Comparison of ENCODE assay signal across 14 mouse cellular contexts in genomic region chr2:26580751-26581150, GRCm38 (mm10). TPM values are rescaled to one million over a fixed set of nuclear protein-coding genes. Genes with fewer than 3 reads are reported as not detected.
A peak's percentile ranks its signal among the peaks of the same experiment; 100 is the strongest.
DNase-seq lines count a peak whose midpoint lies in the region; ATAC-seq and TF ChIP-seq lines count a peak whose summit lies in the region.
"Had no signal": no experiment of that assay in that cellular context is flagged by ENCODE, and none has a peak within 500 bp of the region (broad histone marks: within the 10 kb centered on the region; RNA-seq: fewer than 3 reads in every experiment).

No protein-coding gene starts in this region.

- DNase-seq in gastrocnemius, adult 2 months, result no peak
- no peak for DNase-seq in gastrocnemius, postnatal 14 days
- DNase-seq in lung, embryonic 14.5 days, result no peak
- DNase-seq in lung, postnatal 25 days (ENCODE audit: low spot score), result no peak
- no peak for DNase-seq in heart, postnatal 0 days (ENCODE audit: low spot score)
- no peak for DNase-seq in lung, postnatal 0 days (ENCODE audit: low spot score)
- DNase-seq in urinary bladder, adult 18-20 months (ENCODE audit: low spot score in 2 of 2), result no peak
- no peak for DNase-seq in right cerebral cortex, postnatal 4 days
- DNase-seq: B cell, adult 2 months had no signal

- no peaks in the 10 kb centered on the region for H3K9me3 ChIP-seq in lung, embryonic 14.5 days (ENCODE audit: low read depth, low read length)
- no peaks in the 10 kb centered on the region for H3K9me3 ChIP-seq in heart, postnatal 0 days (replicated peaks; ENCODE audit: control insufficient read depth, low read length)
- no peaks in the 10 kb centered on the region for H3K9me3 ChIP-seq in lung, postnatal 0 days (ENCODE audit: low read length)
- H3K9me3 ChIP-seq: hindbrain, embryonic 12.5 days had no signal

- no peaks in the 10 kb centered on the region for H3K36me3 ChIP-seq in lung, embryonic 14.5 days (ENCODE audit: insufficient read depth)
- no peaks in the 10 kb centered on the region for H3K36me3 ChIP-seq in heart, postnatal 0 days (replicated peaks; ENCODE audit: control insufficient read depth, insufficient read depth, low read length)
- no peaks in the 10 kb centered on the region for H3K36me3 ChIP-seq in lung, postnatal 0 days (ENCODE audit: insufficient read depth, low read length)
- H3K36me3 ChIP-seq: hindbrain, embryonic 12.5 days had no signal

- TF ChIP-seq CTCF in gastrocnemius, adult 2 months (IDR thresholded peaks at IDR 0.05), result no peak
- no peak for TF ChIP-seq CTCF in lung, embryonic 14.5 days (IDR thresholded peaks at IDR 0.05; ENCODE audit: low read depth)
- TF ChIP-seq CTCF in heart, postnatal 0 days (IDR thresholded peaks at IDR 0.05; ENCODE audit: low read depth), result no peak
- TF ChIP-seq CTCF in lung, postnatal 0 days (IDR thresholded peaks at IDR 0.05), result no peak

- no peaks in the 10 kb centered on the region for H3K27me3 ChIP-seq in lung, embryonic 14.5 days (ENCODE audit: insufficient read depth, low read length)
- no peaks in the 10 kb centered on the region for H3K27me3 ChIP-seq in heart, postnatal 0 days (ENCODE audit: control insufficient read depth, insufficient read depth, low read length)
- H3K27me3 ChIP-seq in lung, postnatal 0 days (replicated peaks; ENCODE audit: insufficient read depth, low read length), result no peaks in the 10 kb centered on the region
- H3K27me3 ChIP-seq: hindbrain, embryonic 12.5 days had no signal

- no peak for TF ChIP-seq EP300 in heart, postnatal 0 days (IDR thresholded peaks at IDR 0.05; ENCODE audit: low read depth)
- TF ChIP-seq EP300 in lung, postnatal 0 days (IDR thresholded peaks at IDR 0.05), result peak; percentile 35; the same call in 1 of the 2 replicates

- H3K9ac ChIP-seq in lung, embryonic 14.5 days, result peak overlapping the region; percentile 9; the same call in 1 of the 2 replicates
- H3K9ac ChIP-seq in heart, postnatal 0 days (replicated peaks; ENCODE audit: low read depth, low read length), result no peak overlapping the region
- no peak overlapping the region for H3K9ac ChIP-seq in lung, postnatal 0 days (replicated peaks; ENCODE audit: low read depth)
- H3K9ac ChIP-seq: hindbrain, embryonic 12.5 days had no signal

- 75% methylated on average over 5 of the region's 5 CpGs for WGBS in lung, embryonic 14.5 days
- 64% methylated on average over 5 of the region's 5 CpGs for WGBS in heart, postnatal 0 days
- WGBS in lung, postnatal 0 days, result 68% methylated on average over 5 of the region's 5 CpGs

- 0 out of 2 replicates have a peak, but pooled peaks cover 3% of the 10 kb centered on the region for H3K4me1 ChIP-seq in lung, embryonic 14.5 days (ENCODE audit: insufficient read depth)
- peaks cover 16% of the 10 kb centered on the region; the same call in 1 of the 2 replicates for H3K4me1 ChIP-seq in heart, postnatal 0 days (ENCODE audit: control insufficient read depth, insufficient read depth)
- peaks cover 7% of the 10 kb centered on the region; the same call in 1 of the 2 replicates for H3K4me1 ChIP-seq in lung, postnatal 0 days (ENCODE audit: insufficient read depth, low read depth, low read length)

- intact Hi-C loops in gastrocnemius, adult 2 months (cut with DNase I), result no loop called here
- intact Hi-C loops in gastrocnemius, postnatal 14 days (cut with DNase I; ENCODE audit: low total_unique reads), result no loop called here

- H3K27ac ChIP-seq in gastrocnemius, adult 2 months, result peak overlapping the region; percentile 92
- H3K27ac ChIP-seq in lung, embryonic 14.5 days (ENCODE audit: low read depth), result peak overlapping the region; percentile 44; the same call in 1 of the 2 replicates
- H3K27ac ChIP-seq in heart, postnatal 0 days (ENCODE audit: low read depth), result peak overlapping the region; percentile 92
- H3K27ac ChIP-seq in lung, postnatal 0 days (ENCODE audit: low read length), result peak overlapping the region; percentile 92
- H3K27ac ChIP-seq: hindbrain, embryonic 12.5 days had no signal

- no peak for ATAC-seq in lung, embryonic 14.5 days (ENCODE audit: insufficient read depth)
- ATAC-seq in heart, postnatal 0 days (ENCODE audit: insufficient read depth, low read depth), result no peak
- ATAC-seq in lung, postnatal 0 days, result no peak

- peak overlapping the region; percentile 37 for H3K4me2 ChIP-seq in lung, embryonic 14.5 days
- no peak overlapping the region for H3K4me2 ChIP-seq in heart, postnatal 0 days (ENCODE audit: low read depth, low read length)
- no peak overlapping the region for H3K4me2 ChIP-seq in lung, postnatal 0 days (replicated peaks; ENCODE audit: low read depth, low read length)
- H3K4me2 ChIP-seq: hindbrain, embryonic 12.5 days had no signal

- peak overlapping the region; percentile 65 for H3K4me3 ChIP-seq in gastrocnemius, adult 2 months
- H3K4me3 ChIP-seq in lung, embryonic 14.5 days (ENCODE audit: low read depth, low read length), result no peak overlapping the region
- H3K4me3 ChIP-seq in heart, postnatal 0 days (ENCODE audit: low read depth, low read length), result no peak overlapping the region
- no peak overlapping the region for H3K4me3 ChIP-seq in lung, postnatal 0 days (ENCODE audit: low read depth, low read length)
- H3K4me3 ChIP-seq: hindbrain, embryonic 12.5 days had no signal

RNA-seq across cellular contexts. Expression of gene Egfl7, which starts 0.9 kb away (rescaled TPM):
- 10 to 100 TPM; 34.4 to 53.7 TPM for total RNA-seq in gastrocnemius, adult 2 months (2021)
- total RNA-seq in gastrocnemius, postnatal 14 days (2021), result 100 to 1,000 TPM in 1 of 2 experiments, 10 to 100 TPM in 1; 64.1 to 106 TPM
- 269 and 311 TPM in 2 replicates for polyA plus RNA-seq in lung, embryonic 14.5 days (2014; fragmentation: Nextera tagmentation; extraction: Ambion mirVana)
- 375 and 401 TPM in 2 replicates for total RNA-seq in heart, postnatal 0 days (2014; rRNA removed; ENCODE audit: low replicate concordance)
- 158 and 159 TPM in 2 replicates for polyA plus RNA-seq in heart, postnatal 0 days (2015; fragmentation: Nextera tagmentation; extraction: Ambion mirVana)
- 412 and 467 TPM in 2 replicates for polyA plus RNA-seq in lung, postnatal 0 days (2015; fragmentation: Nextera tagmentation; extraction: Ambion mirVana)

RNA-seq across cellular contexts. Expression of gene Gm20532, which starts 5.7 kb away (rescaled TPM):
- total RNA-seq in gastrocnemius, adult 2 months (2021), result not detected
- total RNA-seq in gastrocnemius, postnatal 14 days (2021), result not detected
- polyA plus RNA-seq in lung, embryonic 14.5 days (2014; fragmentation: Nextera tagmentation; extraction: Ambion mirVana), result not detected in 2 replicates
- not detected in 2 replicates for total RNA-seq in heart, postnatal 0 days (2014; rRNA removed; ENCODE audit: low replicate concordance)
- polyA plus RNA-seq in heart, postnatal 0 days (2015; fragmentation: Nextera tagmentation; extraction: Ambion mirVana), result not detected in 2 replicates
- not detected in 2 replicates for polyA plus RNA-seq in lung, postnatal 0 days (2015; fragmentation: Nextera tagmentation; extraction: Ambion mirVana)
- total RNA-seq: left cerebral cortex, postnatal 36 days; megakaryocyte-erythroid progenitor cell, adult 5-6 weeks had no signal
- polyA plus RNA-seq: hindbrain, embryonic 12.5 days; neural tube, embryonic 11.5 days; stomach, embryonic 16.5 days had no signal

RNA-seq across cellular contexts. Expression of gene Agpat2, which starts 23.5 kb away (rescaled TPM):
- 1 to 10 TPM; 2.8 to 7.3 TPM for total RNA-seq in gastrocnemius, adult 2 months (2021)
- 1 to 10 TPM; 4.9 to 6.3 TPM for total RNA-seq in gastrocnemius, postnatal 14 days (2021)
- polyA plus RNA-seq in lung, embryonic 14.5 days (2014; fragmentation: Nextera tagmentation; extraction: Ambion mirVana), result 30.2 and 32.9 TPM in 2 replicates
- 41.0 and 49.3 TPM in 2 replicates for total RNA-seq in heart, postnatal 0 days (2014; rRNA removed; ENCODE audit: low replicate concordance)
- 23.9 and 24.1 TPM in 2 replicates for polyA plus RNA-seq in heart, postnatal 0 days (2015; fragmentation: Nextera tagmentation; extraction: Ambion mirVana)
- polyA plus RNA-seq in lung, postnatal 0 days (2015; fragmentation: Nextera tagmentation; extraction: Ambion mirVana), result 59.5 and 72.8 TPM in 2 replicates

RNA-seq across cellular contexts. Expression of gene Fam69b, which starts 47.5 kb away (rescaled TPM):
- 1 to 10 TPM; 1.0 to 2.3 TPM for total RNA-seq in gastrocnemius, adult 2 months (2021)
- total RNA-seq in gastrocnemius, postnatal 14 days (2021), result 1 to 10 TPM; 1.4 to 3.1 TPM
- polyA plus RNA-seq in lung, embryonic 14.5 days (2014; fragmentation: Nextera tagmentation; extraction: Ambion mirVana), result 28.3 and 30.0 TPM in 2 replicates
- total RNA-seq in heart, postnatal 0 days (2014; rRNA removed; ENCODE audit: low replicate concordance), result 16.5 and 23.2 TPM in 2 replicates
- polyA plus RNA-seq in heart, postnatal 0 days (2015; fragmentation: Nextera tagmentation; extraction: Ambion mirVana), result 7.7 and 9.7 TPM in 2 replicates
- polyA plus RNA-seq in lung, postnatal 0 days (2015; fragmentation: Nextera tagmentation; extraction: Ambion mirVana), result 6.2 and 8.2 TPM in 2 replicates
